Mouse (Mus musculus) thymus, postnatal 36 days (tissue): ENCODE results near the gene Rufy4.
A peak's percentile ranks its signal among the peaks of the same experiment; 100 is the strongest.

ENCODE experiments used
- DNase-seq, 2 experiments: peaks; one replicate each; pipeline ENCODE4 v3.0.0; 2022; ENCODE audit warnings: mixed read lengths in 2 of 2

The Rufy4 gene

GRCm38 (mm10) chr1:74124991-74125552 is at the start of gene Rufy4:
TSS of gene Rufy4 (plus strand) at chr1:74125541.
- peak; percentile 79 to 83 for DNase-seq

GRCm38 (mm10) chr1:74076230-74076629 is 49.1 kb upstream of the Rufy4 start:
- no peak for DNase-seq

- peak; percentile 67 to 79 for DNase-seq
Measured at GRCm38 (mm10) chr1:74077353-74077752, 48.0 kb upstream of the Rufy4 start.

- no peak for DNase-seq
Measured at GRCm38 (mm10) chr1:74081573-74081989, 43.8 kb upstream of the Rufy4 start.

GRCm38 (mm10) chr1:74082841-74083463 is 42.4 kb upstream of the Rufy4 start:
- peak; percentile 48 to 51 for DNase-seq

GRCm38 (mm10) chr1:74084065-74084705 is 41.2 kb upstream of the Rufy4 start:
- DNase-seq, result no peak

- DNase-seq, result no peak
Measured at GRCm38 (mm10) chr1:74084752-74085151, 40.6 kb upstream of the Rufy4 start.

GRCm38 (mm10) chr1:74085566-74085965 is 39.8 kb upstream of the Rufy4 start:
- DNase-seq, result no peak

GRCm38 (mm10) chr1:74088569-74088968 is 36.8 kb upstream of the Rufy4 start:
- DNase-seq, result no peak

- no peak for DNase-seq
Measured at GRCm38 (mm10) chr1:74090329-74090728, 35.0 kb upstream of the Rufy4 start.

- no peak for DNase-seq
Measured at GRCm38 (mm10) chr1:74091138-74091537, 34.2 kb upstream of the Rufy4 start.

GRCm38 (mm10) chr1:74091611-74092224 is 33.6 kb upstream of the Rufy4 start:
- no peak for DNase-seq

GRCm38 (mm10) chr1:74092242-74092641 is 33.1 kb upstream of the Rufy4 start:
- no peak for DNase-seq

- DNase-seq, result no peak
Measured at GRCm38 (mm10) chr1:74093447-74093846, 31.9 kb upstream of the Rufy4 start.

GRCm38 (mm10) chr1:74094497-74095270 is 30.7 kb upstream of the Rufy4 start:
- no peak for DNase-seq

GRCm38 (mm10) chr1:74095296-74095695 is 30.0 kb upstream of the Rufy4 start:
- no peak for DNase-seq

GRCm38 (mm10) chr1:74095728-74096127 is 29.6 kb upstream of the Rufy4 start:
- DNase-seq, result no peak

GRCm38 (mm10) chr1:74098004-74099000 is 27.0 kb upstream of the Rufy4 start:
- peak; percentile 39 to 51 for DNase-seq

- DNase-seq, result no peak
Measured at GRCm38 (mm10) chr1:74099001-74099435, 26.3 kb upstream of the Rufy4 start.

- DNase-seq, result no peak
Measured at GRCm38 (mm10) chr1:74103654-74104353, 21.5 kb upstream of the Rufy4 start.

- no peak for DNase-seq
Measured at GRCm38 (mm10) chr1:74105660-74106059, 19.7 kb upstream of the Rufy4 start.
